Mouse (Mus musculus) ES-Bruce4 (cell line): ENCODE measurements around the gene Gfod1.

Experiments
- CTCF ChIP-seq: IDR thresholded peaks from one replicate; pipeline ENCODE4 v1.8.1; 2011; ENCODE audit warnings: low read depth, low read length
- POLR2A ChIP-seq: IDR thresholded peaks from one replicate; pipeline ENCODE4 v1.8.1; 2011; ENCODE audit warnings: low read length; ENCODE audit not compliant: insufficient read depth

DNA sequence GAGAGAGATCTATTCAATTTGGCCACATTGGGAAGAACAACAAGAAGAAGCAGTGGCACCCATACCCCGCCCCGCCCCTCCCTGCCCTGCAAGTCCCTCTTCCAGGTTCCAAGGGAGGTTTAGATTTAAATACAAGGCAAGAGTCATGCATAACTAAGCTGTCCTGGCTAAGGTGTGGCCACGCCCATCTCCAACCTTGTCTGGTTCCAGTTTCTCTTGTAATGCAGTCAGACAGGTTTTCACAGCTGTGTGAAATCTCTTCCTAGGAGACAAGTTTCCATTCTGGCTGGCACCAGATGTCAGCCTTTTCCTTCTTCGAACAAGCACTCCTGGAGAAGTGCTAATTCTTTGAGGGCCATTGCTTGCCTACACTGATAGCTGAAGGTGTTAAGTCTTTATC lies 11.1 kb downstream of the Gfod1 start:
- TF ChIP-seq CTCF: no peak
- TF ChIP-seq POLR2A: no peak
